Mouse (Mus musculus) splenic B cell, adult 2 months (primary cell): ENCODE measurements around the gene Tmem189.

Experiments used
- DNase-seq: peaks from one replicate; pipeline ENCODE4 v3.0.0-alpha.2; 2011; ENCODE audit warnings: low read depth, low spot score
- H3K27me3 ChIP-seq: 2 replicates; pipeline ENCODE4 v1.6.1; 2012; ENCODE audit warnings: mild to moderate bottlenecking, low read length, moderate library complexity, mixed read lengths; ENCODE audit not compliant: control insufficient read depth, poor library complexity, insufficient read depth, severe bottlenecking
- H3K36me3 ChIP-seq: 2 replicates; pipeline ENCODE4 v1.6.1; 2012; ENCODE audit warnings: mild to moderate bottlenecking, low read length, moderate library complexity, mixed read lengths; ENCODE audit not compliant: control insufficient read depth, poor library complexity, insufficient read depth, severe bottlenecking

Tmem189 gene

DNA sequence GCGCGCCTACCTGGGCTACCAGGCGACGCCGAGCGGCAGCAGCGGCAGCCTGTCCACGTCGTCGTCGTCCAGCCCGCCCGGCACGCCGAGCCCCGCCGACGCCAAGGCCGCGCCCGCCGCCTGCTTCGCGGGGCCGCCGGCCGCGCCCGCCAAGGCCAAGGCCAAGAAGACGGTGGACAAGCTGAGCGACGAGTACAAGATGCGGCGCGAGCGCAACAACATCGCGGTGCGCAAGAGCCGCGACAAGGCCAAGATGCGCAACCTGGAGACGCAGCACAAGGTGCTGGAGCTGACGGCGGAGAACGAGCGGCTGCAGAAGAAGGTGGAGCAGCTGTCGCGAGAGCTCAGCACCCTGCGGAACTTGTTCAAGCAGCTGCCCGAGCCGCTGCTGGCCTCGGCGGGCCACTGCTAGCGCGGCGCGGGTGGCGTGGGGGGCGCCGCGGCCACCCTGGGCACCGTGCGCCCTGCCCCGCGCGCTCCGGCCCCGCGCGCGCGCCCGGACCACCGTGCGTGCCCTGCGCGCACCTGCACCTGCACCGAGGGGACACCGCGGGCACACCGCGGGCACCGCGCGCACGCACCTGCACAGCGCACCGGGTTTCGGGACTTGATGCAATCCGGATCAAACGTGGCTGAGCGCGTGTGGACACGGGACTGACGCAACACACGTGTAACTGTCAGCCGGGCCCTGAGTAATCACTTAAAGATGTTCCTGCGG, at the start of gene Tmem189:
Gene Tmem189 (minus strand): TSS at position 322 of the 718 bp plus-strand sequence.
- peak; percentile 78 for DNase-seq
- Histone ChIP-seq H3K36me3 (no peaks in the 10 kb centered on the region), H3K27me3 (no peaks in the 10 kb centered on the region)

DNA sequence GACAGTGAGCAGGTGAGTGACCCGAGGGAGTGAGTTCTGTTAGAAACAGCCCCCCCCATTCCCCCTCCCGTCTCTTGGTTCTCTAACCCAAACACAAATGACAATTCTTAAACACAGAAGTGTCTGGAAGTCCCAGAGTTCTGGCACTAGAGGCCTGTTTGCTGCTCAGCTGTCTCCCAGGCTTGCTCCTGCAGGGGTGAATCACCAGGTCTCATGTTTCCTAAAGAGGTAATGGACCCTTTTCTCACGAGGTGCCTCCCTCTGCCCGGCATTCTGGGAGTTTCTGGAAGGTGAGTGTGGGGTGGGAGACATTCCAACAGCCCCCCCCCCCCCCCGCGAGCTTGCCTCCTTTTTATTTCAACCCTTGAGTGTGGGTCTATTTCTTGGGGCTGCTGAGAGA, 49.4 kb upstream of the Tmem189 start:
- no peak for DNase-seq
- Histone ChIP-seq H3K27me3 (no peaks in the 10 kb centered on the region), H3K36me3 (no peaks in the 10 kb centered on the region)

DNA sequence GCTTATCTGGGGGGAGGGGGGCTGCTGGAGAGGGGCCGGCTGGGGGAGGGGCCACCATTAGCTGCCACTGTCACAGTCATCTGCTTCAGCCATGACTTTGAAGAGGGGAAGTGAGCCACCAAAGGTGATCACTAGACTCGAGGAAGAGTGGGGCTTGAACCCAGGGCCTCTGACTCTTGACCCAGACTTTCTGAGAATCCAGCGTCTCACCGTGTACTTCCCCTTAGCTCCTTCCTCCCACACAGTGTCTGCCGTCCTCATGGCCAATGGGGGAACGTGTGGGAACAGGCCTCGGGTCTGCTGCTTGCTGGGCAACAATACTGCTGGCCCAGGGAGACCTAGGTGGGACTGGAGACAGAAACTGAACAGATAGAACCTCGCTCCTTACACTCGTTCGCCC, 45.2 kb upstream of the Tmem189 start:
- H3K27me3 ChIP-seq = no peaks in the 10 kb centered on the region
- no peaks in the 10 kb centered on the region for H3K36me3 ChIP-seq
- DNase-seq = no peak

DNA sequence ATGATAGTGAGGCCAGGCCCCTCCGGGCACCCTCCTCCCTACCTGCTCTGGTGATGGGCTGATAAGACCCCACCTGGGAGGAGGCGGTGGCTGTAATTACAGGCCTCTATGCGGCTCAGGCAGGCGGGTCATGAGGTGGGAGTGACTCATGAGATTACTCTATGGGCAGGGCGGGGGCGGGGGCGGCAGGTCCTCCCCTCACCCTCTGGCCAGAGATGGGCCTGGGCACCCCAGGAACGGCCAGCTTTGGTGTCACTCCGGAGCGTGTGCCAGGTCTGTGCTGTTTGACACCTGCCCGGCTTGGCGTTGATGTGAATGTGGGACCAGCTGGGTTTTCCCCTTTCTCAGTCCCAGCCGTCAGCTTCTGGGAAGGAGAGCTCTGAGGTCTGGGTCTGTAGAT, 41.5 kb upstream of the Tmem189 start:
- Histone ChIP-seq H3K27me3 (no peaks in the 10 kb centered on the region), H3K36me3 (no peaks in the 10 kb centered on the region)
- DNase-seq = no peak

DNA sequence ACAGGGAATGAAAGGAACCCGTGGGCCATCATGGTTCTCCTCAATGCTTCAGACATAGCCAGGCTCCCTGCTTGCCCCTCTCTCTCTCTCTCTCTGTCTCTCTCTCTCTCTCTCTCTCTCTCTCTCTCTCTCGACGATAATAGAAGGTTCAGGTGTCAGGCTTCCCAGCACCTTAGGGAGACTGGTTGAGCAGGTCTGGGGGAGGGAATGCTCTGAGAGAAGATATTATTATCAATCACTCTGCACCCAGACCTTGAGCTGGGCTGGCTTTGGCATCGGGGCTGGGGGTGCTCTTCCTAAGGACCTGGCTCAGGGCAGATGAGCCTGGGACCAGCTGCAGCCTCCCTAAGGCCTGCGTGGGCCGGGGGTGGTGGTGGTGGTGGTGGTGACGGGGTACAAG, 40.4 kb upstream of the Tmem189 start:
- DNase-seq = no peak
- no peaks in the 10 kb centered on the region for H3K27me3 ChIP-seq
- H3K36me3 ChIP-seq = no peaks in the 10 kb centered on the region

DNA sequence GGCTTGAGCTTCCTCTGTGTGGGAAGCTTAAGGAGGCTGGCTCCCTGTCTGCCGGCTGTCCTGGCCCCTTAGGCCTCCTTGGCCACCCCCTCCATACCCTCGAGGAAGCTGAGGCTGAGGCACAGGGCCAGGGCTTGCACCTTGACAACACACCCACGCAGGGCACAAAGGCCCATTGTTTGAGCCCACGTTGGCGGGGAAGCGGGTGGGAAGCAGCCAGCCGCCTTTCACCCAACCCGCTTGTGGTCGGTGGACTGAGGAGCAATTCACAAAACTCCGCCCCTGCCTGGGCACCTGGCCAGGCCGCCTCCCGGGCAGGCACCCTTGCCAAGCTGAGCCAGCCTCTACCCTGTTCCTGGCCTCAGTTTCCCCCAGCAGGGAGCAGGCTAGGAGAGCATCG, 37.5 kb upstream of the Tmem189 start:
- H3K27me3 ChIP-seq = no peaks in the 10 kb centered on the region

DNA sequence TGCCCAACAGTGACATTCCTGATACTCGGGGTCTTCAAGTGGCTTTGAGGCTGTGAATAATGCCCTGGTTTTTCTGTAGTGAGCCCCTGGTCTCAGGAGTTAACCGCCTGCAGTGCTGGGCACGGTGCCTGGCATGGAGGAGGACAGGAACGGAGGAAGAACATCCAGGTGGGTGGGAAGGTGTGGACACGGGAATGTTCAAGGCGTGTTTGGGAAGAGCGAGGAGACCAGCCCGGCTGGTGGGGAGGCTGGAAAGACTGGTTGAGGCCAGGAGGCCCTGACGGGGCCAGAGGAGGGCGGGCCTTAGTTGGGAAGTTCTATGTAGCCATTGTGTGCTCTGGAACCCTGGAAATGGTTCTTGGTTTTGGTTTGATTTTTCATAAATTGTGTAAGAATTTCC, 36.3 kb upstream of the Tmem189 start:
- Histone ChIP-seq H3K27me3 (no peaks in the 10 kb centered on the region), H3K36me3 (no peaks in the 10 kb centered on the region)
- no peak for DNase-seq

More for the DNA sequence above, 37.5 kb upstream of the Tmem189 start:
- peak; percentile 25 for DNase-seq
- H3K36me3 ChIP-seq = no peaks in the 10 kb centered on the region

DNA sequence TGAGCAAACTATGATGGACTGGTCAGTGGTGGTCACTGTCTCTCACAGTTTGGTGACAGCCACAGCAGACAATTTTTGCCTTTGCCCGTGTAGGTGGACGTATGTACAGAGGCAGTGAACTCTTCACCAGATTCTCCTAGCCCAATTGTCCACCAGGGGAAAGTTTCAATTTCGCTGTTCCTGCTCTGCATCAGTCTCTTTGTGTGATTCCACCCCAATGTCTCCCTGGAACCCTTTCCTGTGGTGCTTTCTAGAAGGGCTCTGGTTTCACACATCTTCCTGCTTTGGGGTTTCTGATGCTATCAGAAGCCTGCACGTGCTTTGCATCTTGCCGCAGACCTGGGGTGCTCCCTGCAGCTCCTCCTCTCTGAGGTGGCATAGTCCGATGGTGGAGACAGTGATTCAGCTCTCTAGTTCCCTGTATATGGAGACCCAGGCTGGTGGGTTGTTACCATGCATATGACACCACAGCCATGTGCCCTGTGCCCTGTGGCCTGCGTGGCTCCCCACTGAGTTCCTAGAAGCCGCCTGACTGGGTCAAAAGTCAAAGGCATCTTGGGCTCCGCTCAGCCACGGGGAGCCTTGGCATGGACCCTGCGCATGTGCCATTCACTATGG, 34.1 kb upstream of the Tmem189 start:
- DNase-seq = peak; percentile 44
- Histone ChIP-seq H3K27me3 (no peaks in the 10 kb centered on the region), H3K36me3 (no peaks in the 10 kb centered on the region)

DNA sequence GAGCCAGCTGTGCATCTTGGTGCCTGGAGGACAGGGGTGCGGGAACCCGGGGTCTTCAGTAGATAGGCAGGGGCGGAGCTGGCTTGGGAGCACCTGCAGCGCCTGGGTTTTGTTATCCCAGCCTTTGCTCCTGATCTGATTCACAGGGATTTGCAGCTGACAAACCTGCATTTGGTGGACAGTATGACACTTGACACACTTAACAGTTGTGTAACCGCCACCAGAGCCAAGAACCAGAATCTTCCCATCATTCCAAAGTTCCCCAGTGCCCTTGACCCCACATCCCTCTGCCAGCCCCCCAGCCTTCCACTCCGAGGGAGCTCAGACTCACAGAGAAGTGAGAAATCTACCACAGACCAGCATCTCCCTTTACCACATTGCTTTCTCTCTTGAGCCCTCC, 32.9 kb upstream of the Tmem189 start:
- no peak for DNase-seq
- Histone ChIP-seq H3K27me3 (no peaks in the 10 kb centered on the region), H3K36me3 (no peaks in the 10 kb centered on the region)

DNA sequence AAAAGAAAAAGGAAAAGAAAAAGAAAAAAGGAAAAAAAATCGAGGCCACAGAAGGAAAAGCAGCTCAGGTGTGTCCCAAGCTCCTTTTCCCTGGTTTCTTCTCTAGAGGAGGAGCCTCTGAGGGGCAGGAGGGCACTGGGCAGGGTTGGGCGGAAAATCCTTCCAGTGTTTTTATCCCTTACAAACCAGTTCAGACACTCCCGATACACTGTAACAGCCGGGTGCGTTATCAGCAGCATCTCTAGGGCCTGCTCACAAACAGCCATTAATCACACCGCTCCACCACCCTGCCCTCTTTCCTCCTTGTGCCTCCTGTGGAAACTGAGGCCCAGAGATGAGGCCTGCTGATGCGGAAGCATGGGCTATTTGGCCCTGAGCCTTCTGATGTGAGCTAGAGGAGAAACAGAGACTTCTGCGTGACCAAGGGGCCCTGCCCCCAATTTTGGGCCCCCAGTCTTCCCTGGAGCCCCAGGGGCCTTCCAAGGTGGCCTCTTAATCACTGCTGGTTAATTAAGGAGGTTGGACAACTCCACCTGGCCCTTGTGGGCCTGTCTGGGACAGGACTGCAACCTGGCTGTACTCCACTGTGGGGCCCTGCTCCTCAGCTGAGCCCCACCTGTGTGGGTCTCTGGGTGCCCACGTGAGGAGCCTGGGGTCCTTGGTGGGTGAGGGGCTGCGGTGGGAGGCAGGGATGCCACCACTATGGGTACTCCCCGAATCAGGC, 31.7 kb upstream of the Tmem189 start:
- no peak for DNase-seq
- no peaks in the 10 kb centered on the region for H3K36me3 ChIP-seq
- H3K27me3 ChIP-seq = no peaks in the 10 kb centered on the region

DNA sequence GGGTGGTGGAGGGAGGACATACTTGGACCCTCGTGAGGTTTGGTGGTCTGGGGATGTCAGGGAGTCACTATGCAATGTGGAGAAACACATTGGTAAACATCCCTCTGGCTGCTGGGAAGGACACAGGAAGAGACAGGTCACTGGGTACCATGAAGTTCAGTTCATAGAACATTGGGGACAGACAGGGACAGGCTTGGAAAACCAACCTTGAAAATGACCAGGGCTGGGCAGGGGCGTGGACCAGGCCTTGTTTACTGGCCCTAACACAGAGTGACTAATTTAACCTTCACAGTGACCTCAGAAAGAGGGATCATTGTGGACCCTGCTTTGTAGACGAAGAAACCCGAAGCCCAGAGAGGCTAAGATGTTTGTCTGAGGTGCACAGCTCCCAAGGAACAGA, 29.9 kb upstream of the Tmem189 start:
- no peaks in the 10 kb centered on the region for H3K36me3 ChIP-seq
- H3K27me3 ChIP-seq = no peaks in the 10 kb centered on the region

DNA sequence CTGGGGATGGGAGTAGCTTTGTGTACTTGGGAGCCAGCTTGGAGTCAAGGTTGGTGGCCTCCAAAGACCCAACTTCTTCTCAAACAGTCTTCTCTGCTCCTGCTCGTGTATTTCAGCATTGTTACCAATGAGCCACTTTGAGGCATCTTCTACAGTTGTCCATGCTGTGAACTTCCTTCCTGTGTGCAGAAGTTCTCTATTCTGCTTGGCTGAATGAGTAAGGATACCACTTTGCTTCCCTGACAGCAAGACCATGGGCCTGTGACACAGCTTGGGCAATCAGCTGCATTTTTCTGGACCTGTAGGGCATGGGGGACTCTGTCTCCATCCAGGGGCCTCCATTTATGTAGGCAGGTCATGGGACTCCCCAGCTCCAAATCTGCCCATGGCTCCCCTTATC, 27.6 kb upstream of the Tmem189 start:
- H3K27me3 ChIP-seq = no peaks in the 10 kb centered on the region

More for the DNA sequence above, 29.9 kb upstream of the Tmem189 start:
- no peak for DNase-seq

DNA sequence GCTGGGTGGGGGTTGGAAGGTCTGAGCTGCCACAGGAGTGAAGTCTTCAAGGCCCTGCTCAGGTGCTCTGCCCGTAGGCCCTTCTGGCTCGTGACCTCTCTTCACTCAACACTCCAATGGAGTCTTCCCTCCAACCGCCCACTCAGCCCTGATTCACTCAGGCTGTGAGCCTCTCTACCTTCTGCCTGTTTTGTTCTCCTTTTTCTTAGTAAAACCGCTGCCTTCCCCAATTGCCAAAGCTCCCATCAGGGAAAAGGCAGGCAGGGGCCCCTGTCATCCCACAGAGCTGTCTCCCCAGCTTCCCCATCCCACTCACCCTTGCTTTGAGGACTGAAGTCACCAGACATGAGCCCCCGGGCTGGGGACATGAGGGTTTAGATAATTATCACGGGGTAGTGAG, 25.4 kb upstream of the Tmem189 start:
- Histone ChIP-seq H3K27me3 (no peaks in the 10 kb centered on the region), H3K36me3 (no peaks in the 10 kb centered on the region)
- no peak for DNase-seq

More for the DNA sequence above, 27.6 kb upstream of the Tmem189 start:
- no peak for DNase-seq
- H3K36me3 ChIP-seq = no peaks in the 10 kb centered on the region

DNA sequence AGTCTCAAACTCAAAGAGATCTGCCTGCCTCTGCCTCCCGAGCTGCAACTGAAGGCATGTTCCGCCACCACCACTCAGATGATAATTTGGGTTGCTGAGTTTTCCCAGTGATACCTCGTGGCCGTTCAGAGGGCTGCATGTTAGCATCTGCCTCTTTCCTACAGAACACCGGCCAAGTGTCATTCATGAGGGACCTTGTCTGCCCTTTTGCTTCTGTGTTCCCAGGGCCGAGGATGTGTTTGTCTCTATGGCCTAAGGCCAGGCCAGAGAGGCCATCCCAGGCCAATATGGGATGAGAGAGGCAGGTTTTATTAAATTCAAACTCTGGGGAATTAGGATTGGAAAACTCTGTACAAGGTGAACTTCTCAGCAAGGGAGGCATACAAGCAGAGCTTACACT, 24.7 kb upstream of the Tmem189 start:
- DNase-seq = no peak
- H3K36me3 ChIP-seq = no peaks in the 10 kb centered on the region
- H3K27me3 ChIP-seq = no peaks in the 10 kb centered on the region
